Mouse (Mus musculus) forebrain, embryonic 11.5 days (tissue): ENCODE measurements around the gene Npm3. TPM values are rescaled to one million over a fixed set of nuclear protein-coding genes. Genes with fewer than 3 reads are reported as not detected.

Experiments
- ATAC-seq: fragments of 200-750 bp; cut with Nextera tagmentation; replicated peaks from 2 replicates; pipeline ENCODE4 v1.8.0; 2017; ENCODE audit warnings: moderate TSS enrichment; ENCODE audit not compliant: low FRiP score
- DNase-seq: peaks from one replicate; pipeline ENCODE4 v3.0.0-alpha.2; 2017; ENCODE audit warnings: low spot score
- H3K27ac ChIP-seq: fragments of 300-500 bp; sonication (generic); 2 replicates; pipeline ENCODE4 v1.5.1; 2014; ENCODE audit warnings: low read depth, low read length
- H3K27me3 ChIP-seq: fragments of 300-500 bp; sonication (generic); 2 replicates; pipeline ENCODE4 v1.6.1; 2014; ENCODE audit warnings: mild to moderate bottlenecking, low read length, mixed read lengths; ENCODE audit not compliant: control insufficient read depth, insufficient read depth
- H3K36me3 ChIP-seq: fragments of 300-500 bp; sonication (generic); 2 replicates; pipeline ENCODE4 v1.6.1; 2014; ENCODE audit warnings: mild to moderate bottlenecking, low read length, moderate library complexity, mixed read lengths; ENCODE audit not compliant: control insufficient read depth, insufficient read depth
- H3K4me1 ChIP-seq: fragments of 300-500 bp; sonication (generic); replicated peaks from 2 replicates; pipeline ENCODE4 v1.6.1; 2014; ENCODE audit warnings: low read length, mixed read lengths; ENCODE audit not compliant: control insufficient read depth, insufficient read depth
- H3K4me2 ChIP-seq: fragments of 300-500 bp; sonication (generic); 2 replicates; pipeline ENCODE4 v1.6.1; 2014; ENCODE audit warnings: low read depth, mild to moderate bottlenecking, low read length, moderate library complexity, mixed read lengths; ENCODE audit not compliant: severe bottlenecking
- H3K4me3 ChIP-seq: fragments of 300-500 bp; sonication (generic); 2 replicates; pipeline ENCODE4 v1.5.1; 2014; ENCODE audit warnings: low read depth, low read length
- H3K9ac ChIP-seq: fragments of 300-500 bp; sonication (generic); 2 replicates; pipeline ENCODE4 v1.6.1; 2014; ENCODE audit warnings: low read length
- H3K9me3 ChIP-seq: fragments of 300-500 bp; sonication (generic); 2 replicates; pipeline ENCODE4 v1.6.1; 2016; ENCODE audit warnings: low read length, mixed read lengths; ENCODE audit not compliant: control insufficient read depth
- WGBS: fragments of 180-500 bp; shearing (Covaris S2); extraction: QIAGEN DNeasy Blood & Tissue Kit; methylation state at CpG from one replicate; pipeline ENCODE4 v1.1.7; 2014; 5-methylcytosine and 5-hydroxymethylcytosine counted together
- polyA plus RNA-seq: library from polyadenylated mRNA; unstranded; fragments of >200 nt; fragmentation: Nextera tagmentation; extraction: Ambion mirVana; gene quantifications from 2 replicates; pipeline ENCODE4 v1.2.1, GENCODE M21; 2014

The Npm3 gene
- polyA plus RNA-seq, 1 experiment from 2014 or later, result 13.1 TPM

DNA sequence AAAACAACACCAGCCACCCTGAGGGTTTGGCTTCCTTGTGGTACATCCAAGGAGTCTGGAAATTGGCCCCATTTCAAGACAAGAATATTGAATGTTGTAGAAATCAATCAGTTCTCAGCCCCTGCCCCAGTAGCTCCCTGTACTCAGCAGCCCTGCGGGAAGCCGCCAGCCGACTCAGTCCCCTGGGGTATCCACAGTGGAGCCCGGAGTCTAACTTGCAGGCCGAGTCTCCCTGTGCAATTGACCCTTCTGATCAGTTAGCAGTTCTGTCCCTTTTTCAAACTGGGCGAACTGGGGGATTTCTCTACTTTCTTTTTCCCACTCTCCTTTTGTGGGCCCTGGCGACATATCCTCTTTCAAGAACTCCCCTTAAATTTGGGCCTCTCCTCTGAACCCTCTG, 8.6 kb downstream of the Npm3 start:
- 2% methylated on average over 7 of the region's 7 CpGs for WGBS
- Histone ChIP-seq H3K4me3 (no peak overlapping the region), H3K27ac (no peak overlapping the region), H3K27me3 (peaks cover 97% of the 10 kb centered on the region), H3K9me3 (no peaks in the 10 kb centered on the region), H3K9ac (no peak overlapping the region), H3K4me2 (no peak overlapping the region), H3K4me1 (peaks cover 23% of the 10 kb centered on the region), H3K36me3 (no peaks in the 10 kb centered on the region)
- ATAC-seq (no peak), DNase-seq (peak; percentile 60)

DNA sequence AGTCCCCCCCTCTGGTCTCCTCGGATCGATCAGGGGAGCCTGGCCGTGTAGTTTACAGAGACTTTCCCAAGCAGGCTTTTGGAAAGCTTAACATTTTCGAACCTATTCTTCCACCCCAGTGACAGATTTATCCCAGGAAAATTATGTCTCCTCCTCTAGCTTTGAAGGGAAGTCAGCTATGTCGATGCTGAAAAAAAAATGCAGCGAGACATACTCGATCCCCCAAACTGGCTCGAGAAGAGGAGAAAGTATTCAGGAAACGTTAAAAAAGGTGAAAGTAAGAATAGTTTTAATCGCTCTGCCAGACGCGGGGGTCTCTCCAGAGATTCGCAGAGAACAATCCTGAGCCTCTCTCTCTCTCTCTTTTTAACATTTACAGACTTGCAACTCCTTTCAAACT, 9.2 kb downstream of the Npm3 start:
- 2% methylated on average over 13 of the region's 13 CpGs for WGBS
- Histone ChIP-seq H3K27ac (no peak overlapping the region), H3K4me3 (no peak overlapping the region)

DNA sequence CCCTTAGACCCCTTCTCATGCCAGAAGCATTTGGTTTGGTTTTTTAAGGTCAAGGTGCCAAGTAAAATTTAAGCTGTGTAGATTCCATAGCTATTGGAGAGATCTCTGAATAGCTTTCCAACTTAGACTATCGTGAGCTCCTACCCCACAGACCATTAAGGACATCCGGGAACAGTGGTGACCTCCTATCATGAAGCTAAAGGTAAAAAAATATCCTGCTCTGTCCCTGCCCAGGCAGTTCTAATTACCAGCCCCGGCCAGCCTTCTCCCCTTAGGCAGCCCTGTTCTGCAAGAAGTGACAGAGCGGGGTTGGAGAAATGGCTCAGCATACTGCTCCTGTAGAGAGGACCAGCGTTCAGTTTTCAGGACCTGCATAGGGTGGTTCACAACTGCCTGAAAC, 10.9 kb downstream of the Npm3 start:
- Histone ChIP-seq H3K27ac (no peak overlapping the region), H3K4me1 (peaks cover 17% of the 10 kb centered on the region), H3K4me2 (no peak overlapping the region), H3K36me3 (no peaks in the 10 kb centered on the region), H3K9ac (no peak overlapping the region), H3K27me3 (peaks cover 96% of the 10 kb centered on the region), H3K4me3 (no peak overlapping the region), H3K9me3 (no peaks in the 10 kb centered on the region)
- 50% methylated on average over 5 of the region's 5 CpGs for whole genome bisulfite sequencing
- DNase-seq, result no peak
- ATAC-seq, result no peak

More for the DNA sequence above, 9.2 kb downstream of the Npm3 start:
- Histone ChIP-seq H3K4me2 (no peak overlapping the region), H3K27me3 (peaks cover 96% of the 10 kb centered on the region), H3K9ac (no peak overlapping the region), H3K36me3 (no peaks in the 10 kb centered on the region), H3K9me3 (no peaks in the 10 kb centered on the region), H3K4me1 (peaks cover 17% of the 10 kb centered on the region)
- DNase-seq, result no peak
- no peak for ATAC-seq

DNA sequence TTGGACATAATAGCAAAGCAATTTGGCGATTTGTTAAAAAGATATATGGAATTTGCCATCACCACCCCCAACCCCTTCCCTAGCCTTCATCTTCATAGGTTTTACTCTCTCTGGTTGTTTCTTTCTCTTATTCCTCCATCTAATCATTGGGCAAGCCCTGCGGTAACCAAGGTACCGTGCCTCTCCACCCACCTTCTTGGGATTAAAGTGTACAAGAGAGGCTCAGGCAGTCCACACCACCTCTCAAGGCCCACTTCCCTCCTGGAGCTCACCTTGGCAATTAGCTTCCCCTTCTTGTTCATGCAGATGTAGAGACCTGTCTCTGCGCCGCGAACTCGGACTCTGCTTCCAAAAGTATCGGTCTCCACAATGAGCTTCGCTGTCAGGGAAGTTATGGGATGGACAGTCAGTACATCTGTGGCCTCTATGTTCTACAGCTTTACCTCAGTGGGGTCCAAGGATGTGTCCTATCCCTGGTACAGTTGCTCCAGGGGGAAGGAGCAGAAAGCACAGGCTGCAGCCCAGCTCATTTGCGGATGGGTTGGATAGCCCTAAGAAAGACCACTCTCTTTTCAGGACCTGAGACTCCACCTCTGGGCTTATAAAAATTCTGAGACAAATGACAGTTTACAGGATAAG, 11.4 kb downstream of the Npm3 start:
- DNase-seq, result no peak
- 56% methylated on average over 10 of the region's 10 CpGs for WGBS
- H3K4me2 ChIP-seq, result no peak overlapping the region

DNA sequence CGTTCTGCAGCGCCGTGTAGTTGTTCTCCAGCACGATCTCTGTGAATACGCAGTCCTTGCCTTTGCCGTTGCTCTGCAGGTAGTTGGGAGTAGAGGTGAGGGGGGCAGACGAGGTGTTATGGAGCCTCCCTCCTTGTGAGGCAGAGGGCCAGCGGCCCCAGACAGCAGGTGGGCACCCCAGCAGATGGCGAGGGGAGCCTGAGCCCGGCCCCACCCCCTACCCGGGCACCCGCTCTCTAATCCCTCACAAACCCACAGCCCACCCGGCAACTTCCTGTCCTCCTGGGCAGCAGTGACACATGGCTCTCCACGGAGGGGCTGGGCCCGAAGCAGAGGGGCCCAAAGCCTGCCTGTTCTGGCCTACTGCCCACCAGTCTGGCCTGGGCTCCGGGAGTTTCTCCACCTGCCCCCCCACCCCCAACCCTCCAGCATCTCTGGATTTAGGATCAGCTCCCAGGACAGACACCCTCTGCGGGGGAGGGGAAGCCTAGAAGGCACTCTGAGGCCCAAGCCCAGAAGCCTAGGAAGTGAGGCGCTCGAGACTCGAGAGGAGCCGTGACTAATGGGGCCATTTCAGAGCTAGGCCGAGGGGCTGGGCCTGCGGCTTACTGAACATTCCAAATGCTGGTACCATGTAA, 12.1 kb downstream of the Npm3 start:
- ATAC-seq (no peak; the same call in 1 of the 2 replicates), DNase-seq (peak; percentile 57)
- H3K9ac ChIP-seq, result peak overlapping the region; percentile 27
- H3K27me3 ChIP-seq, result peaks cover 93% of the 10 kb centered on the region
- no peaks in the 10 kb centered on the region for H3K36me3 ChIP-seq
- H3K4me3 ChIP-seq, result peak overlapping the region; percentile 13; the same call in 1 of the 2 replicates
- WGBS, result 6% methylated on average over 19 of the region's 23 CpGs
- H3K4me1 ChIP-seq, result peaks cover 11% of the 10 kb centered on the region
- H3K9me3 ChIP-seq, result no peaks in the 10 kb centered on the region
- peak overlapping the region; percentile 44 for H3K4me2 ChIP-seq
- H3K27ac ChIP-seq, result no peak overlapping the region

More for the DNA sequence above, 11.4 kb downstream of the Npm3 start:
- Histone ChIP-seq H3K4me3 (no peak overlapping the region), H3K27ac (no peak overlapping the region), H3K4me1 (peaks cover 15% of the 10 kb centered on the region), H3K27me3 (peaks cover 95% of the 10 kb centered on the region), H3K9me3 (no peaks in the 10 kb centered on the region), H3K9ac (no peak overlapping the region), H3K36me3 (no peaks in the 10 kb centered on the region)
- ATAC-seq, result no peak

DNA sequence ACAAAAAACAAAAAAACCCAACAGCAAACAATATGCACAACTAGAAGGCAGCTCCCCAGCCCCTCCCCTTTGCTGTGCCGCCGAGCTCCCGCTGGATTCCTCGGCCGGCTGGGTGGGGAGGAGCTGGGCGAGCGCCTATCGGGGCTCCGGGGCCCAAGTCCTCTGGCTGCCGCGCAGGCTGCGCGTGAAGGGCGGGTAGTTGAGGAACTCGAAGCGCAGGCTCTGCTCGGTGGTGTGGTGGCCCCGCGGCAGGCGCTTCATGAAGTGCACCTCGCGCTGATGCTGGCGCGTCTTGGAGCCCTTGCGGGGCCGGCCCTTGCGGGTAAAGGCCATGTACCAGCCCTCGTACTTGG, 12.6 kb downstream of the Npm3 start:
- peak overlapping the region; percentile 44 for H3K4me2 ChIP-seq
- H3K27ac ChIP-seq, result no peak overlapping the region
- DNase-seq, result peak; percentile 75
- peaks cover 8% of the 10 kb centered on the region for H3K4me1 ChIP-seq
- H3K9me3 ChIP-seq, result no peaks in the 10 kb centered on the region
- H3K27me3 ChIP-seq, result peaks cover 91% of the 10 kb centered on the region
- peak overlapping the region; percentile 13; the same call in 1 of the 2 replicates for H3K4me3 ChIP-seq
- WGBS, result under 1% methylated on average over 28 of the region's 28 CpGs
- H3K9ac ChIP-seq, result peak overlapping the region; percentile 27
- H3K36me3 ChIP-seq, result no peaks in the 10 kb centered on the region
- no peak for ATAC-seq

DNA sequence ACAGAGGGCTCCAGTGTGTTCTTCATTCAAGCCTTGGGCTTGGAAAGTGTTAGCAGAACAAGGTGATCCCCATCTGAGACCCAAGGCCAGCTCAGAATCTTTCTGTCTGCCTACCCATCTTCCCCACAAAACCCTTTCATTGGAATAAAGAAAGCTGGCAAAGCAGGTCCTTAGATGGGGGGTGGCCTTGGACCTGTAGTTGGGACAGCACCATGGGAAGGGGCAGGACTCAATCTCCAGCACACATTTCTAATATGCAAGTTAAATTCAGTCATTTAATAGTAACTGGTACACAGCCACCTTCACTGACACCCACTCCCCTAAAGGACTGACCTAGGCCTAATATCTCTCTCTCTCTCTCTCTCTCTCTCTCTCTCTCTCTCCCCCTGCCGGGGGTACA, 13.2 kb downstream of the Npm3 start:
- peaks cover 8% of the 10 kb centered on the region for H3K4me1 ChIP-seq
- no peak overlapping the region for H3K9ac ChIP-seq
- no peak for DNase-seq
- no peak overlapping the region for H3K4me2 ChIP-seq
- H3K9me3 ChIP-seq, result no peaks in the 10 kb centered on the region
- no peaks in the 10 kb centered on the region for H3K36me3 ChIP-seq
- H3K27ac ChIP-seq, result no peak overlapping the region
- no peak for ATAC-seq
- H3K4me3 ChIP-seq, result no peak overlapping the region
- WGBS, result 56% methylated on average over 1 of the region's 1 CpGs
- peaks cover 87% of the 10 kb centered on the region for H3K27me3 ChIP-seq

DNA sequence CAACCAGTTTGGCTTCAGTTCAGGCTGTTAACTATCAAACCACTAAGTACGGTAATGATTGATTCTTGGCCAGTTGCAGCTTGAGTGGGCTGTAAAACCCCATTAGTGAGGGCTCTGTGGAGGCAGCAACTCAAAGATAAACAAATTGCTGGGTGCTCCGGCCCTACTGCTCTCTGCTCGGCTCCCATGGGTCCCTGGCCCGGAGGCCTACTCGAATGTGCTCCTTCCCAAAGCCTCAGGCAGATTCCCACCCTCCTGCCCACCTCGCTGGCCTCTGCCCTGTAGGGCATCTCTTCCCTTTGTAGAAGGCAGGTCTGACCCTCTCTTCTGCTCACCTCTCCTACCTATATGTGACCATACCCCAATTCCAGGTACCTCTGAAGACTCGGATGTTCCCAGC, 14.6 kb downstream of the Npm3 start:
- peaks cover 5% of the 10 kb centered on the region for H3K4me1 ChIP-seq

DNA sequence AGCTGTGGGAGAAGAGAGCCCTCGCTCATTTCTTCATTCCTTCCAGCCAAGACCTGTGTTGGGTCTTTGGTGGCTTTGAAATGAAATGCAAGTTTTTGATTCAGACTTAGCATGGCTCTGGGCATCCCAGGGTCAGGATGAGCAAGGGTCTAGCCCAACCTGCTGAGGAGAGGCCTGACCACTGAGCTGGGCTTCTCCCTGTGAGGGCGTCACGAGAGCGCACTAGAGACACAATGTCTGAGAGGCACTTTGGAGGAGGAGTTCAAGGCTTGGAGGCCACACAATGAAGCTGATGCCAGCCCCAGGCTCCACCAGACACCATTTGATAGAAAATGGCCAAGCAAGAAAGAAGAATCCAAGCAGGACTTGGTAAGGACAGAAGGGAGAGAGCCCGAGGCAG, 15.2 kb downstream of the Npm3 start:
- Histone ChIP-seq H3K4me2 (no peak overlapping the region), H3K36me3 (no peaks in the 10 kb centered on the region), H3K4me1 (peaks cover 5% of the 10 kb centered on the region), H3K9me3 (no peaks in the 10 kb centered on the region), H3K27me3 (peaks cover 68% of the 10 kb centered on the region), H3K4me3 (no peak overlapping the region), H3K27ac (no peak overlapping the region), H3K9ac (no peak overlapping the region)
- WGBS, result 67% methylated on average over 5 of the region's 5 CpGs
- DNase-seq (no peak), ATAC-seq (no peak)

More for the DNA sequence above, 14.6 kb downstream of the Npm3 start:
- Histone ChIP-seq H3K4me2 (no peak overlapping the region), H3K9me3 (no peaks in the 10 kb centered on the region), H3K9ac (no peak overlapping the region), H3K27me3 (peaks cover 74% of the 10 kb centered on the region), H3K36me3 (no peaks in the 10 kb centered on the region), H3K27ac (no peak overlapping the region), H3K4me3 (no peak overlapping the region)
- ATAC-seq (no peak), DNase-seq (no peak)
- WGBS, result 39% methylated on average over 7 of the region's 7 CpGs
